Mouse (Mus musculus): ENCODE data around the gene Tpst1. TPM values are rescaled to one million over a fixed set of nuclear protein-coding genes. Genes with fewer than 3 reads are reported as not detected.
"Not testable (repeated sequence)": the region's sequence is repeated elsewhere in the genome, so short reads cannot be mapped to it uniquely, and the experiment has no call there.

Tpst1 gene
- polyA plus RNA-seq (2016; fragmentation: Nextera tagmentation; extraction: Ambion mirVana), result 77.2 and 83.6 TPM in 2 replicates

DNA sequence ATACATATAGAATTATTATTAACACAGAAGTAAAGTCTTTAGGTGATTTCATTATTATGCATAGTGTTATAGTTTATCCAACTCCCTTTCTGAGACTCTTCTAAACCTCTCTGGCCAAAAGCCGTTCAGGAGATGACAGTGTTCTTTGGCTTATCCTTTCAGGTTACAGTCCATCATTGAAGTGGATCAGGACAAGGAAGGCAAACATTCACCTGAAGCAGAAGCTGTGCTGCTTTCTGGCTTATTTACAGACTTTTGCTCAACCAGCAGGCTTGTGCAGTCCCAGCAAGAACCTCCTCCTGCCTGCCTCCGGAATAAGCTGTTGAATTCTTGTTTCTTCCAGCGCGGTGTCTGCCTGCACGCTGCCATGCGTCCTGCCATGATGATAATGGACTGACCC is at the start of gene Tpst1:
Tpst1 (plus strand) TSS at position 301 of the 400 bp plus-strand sequence.
- Histone ChIP-seq H3K27me3 (no peaks in the 10 kb centered on the region), H3K4me1 (no peaks in the 10 kb centered on the region), H3K36me3 (no peaks in the 10 kb centered on the region), H3K4me3 (no peak within 1 kb of the TSS), H3K9me3 (no peaks in the 10 kb centered on the region), H3K4me2 (replicated peaks) (no peak within 1 kb of the TSS), H3K9ac (no peak within 1 kb of the TSS), H3K27ac (no peak within 1 kb of the TSS)
- no peak for ATAC-seq (ENCODE audit: insufficient number of reproducible peaks, insufficient read depth, low FRiP score, low TSS enrichment)
- WGBS, result 91% methylated on average over 6 of the region's 6 CpGs

DNA sequence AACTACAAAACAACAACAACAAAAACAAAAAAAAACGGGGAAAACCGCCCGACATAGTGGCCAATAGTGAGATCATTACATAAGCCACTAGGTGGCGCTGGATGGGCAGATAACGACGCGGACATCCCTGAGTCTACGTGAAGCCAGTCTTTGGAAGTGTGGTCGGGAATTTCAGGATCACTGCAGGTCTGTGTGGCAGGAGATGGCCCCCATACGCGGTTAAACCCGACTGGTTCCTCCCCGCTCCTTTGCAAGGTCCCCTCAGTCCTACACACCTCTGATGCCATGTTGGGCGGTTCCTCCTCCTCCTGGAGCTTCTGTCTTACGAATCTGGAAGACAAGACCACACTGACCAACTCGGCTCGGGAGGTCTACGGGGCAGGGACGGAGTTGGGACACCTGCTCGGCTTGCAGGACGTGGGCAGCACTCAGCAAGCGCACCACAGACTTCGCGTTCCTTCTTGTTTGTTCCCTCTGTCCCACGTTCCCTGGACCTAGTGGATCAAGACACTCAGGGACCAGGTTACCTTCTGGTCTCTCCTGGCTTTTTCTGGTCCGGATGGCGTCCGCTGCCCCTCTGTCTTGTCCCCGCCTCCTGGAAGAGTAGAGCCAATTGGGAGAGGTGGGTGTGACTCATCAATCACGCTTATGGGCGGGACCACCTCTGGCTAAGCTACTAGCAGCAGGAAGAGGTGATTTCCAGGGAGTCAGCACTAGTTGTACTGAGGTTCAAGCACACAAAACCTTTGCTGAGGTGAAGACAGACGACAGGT is 49.2 kb upstream of the Tpst1 start:
- H3K27me3 ChIP-seq, result no peaks in the 10 kb centered on the region
- H3K9me3 ChIP-seq, result no peaks in the 10 kb centered on the region
- peak overlapping the region; percentile 58 for H3K4me3 ChIP-seq
- peak overlapping the region; percentile 63 for H3K27ac ChIP-seq
- H3K9ac ChIP-seq, result peak overlapping the region; percentile 60
- H3K4me1 ChIP-seq, result peaks cover 7% of the 10 kb centered on the region; the same call in 1 of the 2 replicates
- peak overlapping the region; percentile 86 for H3K4me2 ChIP-seq (replicated peaks)
- H3K36me3 ChIP-seq, result no peaks in the 10 kb centered on the region
- under 1% methylated on average over 32 of the region's 32 CpGs for WGBS
- ATAC-seq (ENCODE audit: insufficient number of reproducible peaks, insufficient read depth, low FRiP score, low TSS enrichment), result peak; percentile 81

DNA sequence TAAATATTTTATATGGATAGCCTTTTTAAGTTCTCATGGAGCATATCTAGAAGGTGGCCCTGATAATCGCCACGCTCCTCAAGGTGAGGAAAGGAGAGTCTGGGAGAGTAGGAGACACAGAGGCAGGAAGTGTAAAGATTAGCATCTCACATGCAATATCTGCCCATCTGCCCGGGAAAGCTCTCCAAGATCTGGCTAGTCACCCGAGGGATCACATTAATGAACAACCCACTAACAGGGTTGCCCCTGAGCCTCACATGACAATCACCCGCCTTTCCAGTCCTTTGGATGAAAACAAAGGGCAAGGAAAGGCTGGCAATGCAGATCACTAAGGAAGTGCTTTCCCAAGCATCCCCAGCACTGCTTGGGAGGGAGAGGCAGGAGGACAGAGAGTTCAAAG is 46.0 kb upstream of the Tpst1 start:
- H3K27me3 ChIP-seq, result no peaks in the 10 kb centered on the region
- no peak overlapping the region for H3K4me3 ChIP-seq
- H3K4me2 ChIP-seq (replicated peaks), result no peak overlapping the region
- H3K27ac ChIP-seq, result no peak overlapping the region
- H3K36me3 ChIP-seq, result no peaks in the 10 kb centered on the region
- WGBS, result 73% methylated on average over 5 of the region's 5 CpGs
- H3K9me3 ChIP-seq, result no peaks in the 10 kb centered on the region
- no peak for ATAC-seq (ENCODE audit: insufficient number of reproducible peaks, insufficient read depth, low FRiP score, low TSS enrichment)
- H3K4me1 ChIP-seq, result 0 out of 2 replicates have a peak, but pooled peaks cover 6% of the 10 kb centered on the region
- no peak overlapping the region for H3K9ac ChIP-seq

DNA sequence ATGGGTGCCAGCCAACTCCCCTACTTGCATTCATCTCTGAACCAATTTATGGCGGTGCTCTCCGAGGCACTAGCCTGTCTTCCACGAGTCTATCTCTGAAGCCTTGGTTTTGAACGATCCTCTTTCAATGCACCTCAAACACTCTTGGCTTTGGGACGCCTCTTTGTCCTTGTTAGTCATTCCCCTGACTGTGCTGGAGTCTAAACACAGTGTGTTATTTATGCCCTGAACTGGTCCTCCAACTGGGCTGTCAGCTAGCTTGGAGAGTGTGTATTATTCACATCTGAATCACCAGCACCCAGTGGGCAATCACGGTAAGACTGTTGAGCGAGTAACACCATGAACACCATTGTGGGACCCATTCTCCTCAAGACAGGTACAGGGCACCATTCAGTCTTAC is 45.4 kb upstream of the Tpst1 start:
- Histone ChIP-seq H3K9me3 (no peaks in the 10 kb centered on the region), H3K4me2 (replicated peaks) (no peak overlapping the region), H3K27ac (no peak overlapping the region), H3K4me3 (no peak overlapping the region), H3K9ac (no peak overlapping the region), H3K4me1 (0 out of 2 replicates have a peak, but pooled peaks cover 6% of the 10 kb centered on the region), H3K36me3 (no peaks in the 10 kb centered on the region), H3K27me3 (no peaks in the 10 kb centered on the region)
- 89% methylated on average over 7 of the region's 7 CpGs for WGBS
- ATAC-seq (ENCODE audit: insufficient number of reproducible peaks, insufficient read depth, low FRiP score, low TSS enrichment), result no peak

DNA sequence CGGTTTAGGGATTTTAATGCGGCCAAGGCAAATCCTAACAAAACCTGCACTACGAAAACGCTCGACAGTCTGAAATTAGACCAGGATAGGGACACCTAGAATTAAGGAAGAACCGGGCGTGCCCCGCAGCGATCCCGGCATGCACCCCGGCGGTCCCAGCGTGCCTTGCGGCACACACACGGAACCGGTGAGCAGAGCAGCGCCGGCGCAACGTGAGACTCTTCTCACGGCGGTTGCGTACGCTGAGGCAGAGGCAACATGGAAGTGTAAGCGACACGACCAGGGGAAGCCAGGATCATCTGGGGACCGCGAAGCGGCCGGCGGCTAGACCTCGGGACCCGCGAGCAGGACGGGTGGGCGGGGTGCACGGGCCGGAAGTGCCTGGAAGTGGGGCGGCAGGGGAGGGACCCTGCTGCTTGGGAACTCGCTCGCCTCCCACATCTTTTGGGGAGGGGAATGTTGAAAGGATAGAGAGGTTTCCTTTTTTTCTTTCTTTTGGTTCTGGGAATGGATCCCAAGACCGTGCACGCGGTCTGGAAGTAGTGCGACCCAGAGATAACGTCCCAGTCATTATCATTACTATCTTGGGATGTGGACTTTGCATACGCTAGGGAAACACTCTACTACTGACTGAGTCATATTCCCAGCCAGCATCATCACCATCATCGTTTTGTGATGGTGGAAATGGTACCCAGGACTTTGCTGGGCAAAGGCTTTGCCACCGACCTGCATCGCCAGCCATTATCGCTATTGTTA is 43.8 kb upstream of the Tpst1 start, which contains the start of the genes Asl and Crcp:
Asl (minus strand) TSS at position 106 of the 756 bp plus-strand sequence.
Crcp (plus strand) TSS at position 149 of the 756 bp plus-strand sequence.
- Histone ChIP-seq H3K4me2 (replicated peaks) (peak within 1 kb of the TSS; percentile 55), H3K4me3 (peak within 1 kb of the TSS; percentile 67), H3K27me3 (no peaks in the 10 kb centered on the region), H3K4me1 (0 out of 2 replicates have a peak, but pooled peaks cover 6% of the 10 kb centered on the region), H3K9ac (peak within 1 kb of the TSS; percentile 65), H3K36me3 (no peaks in the 10 kb centered on the region), H3K9me3 (no peaks in the 10 kb centered on the region), H3K27ac (peak within 1 kb of the TSS; percentile 93)
- ATAC-seq (ENCODE audit: insufficient number of reproducible peaks, insufficient read depth, low FRiP score, low TSS enrichment), result peak; percentile 81
- 1% methylated on average over 51 of the region's 51 CpGs for WGBS

DNA sequence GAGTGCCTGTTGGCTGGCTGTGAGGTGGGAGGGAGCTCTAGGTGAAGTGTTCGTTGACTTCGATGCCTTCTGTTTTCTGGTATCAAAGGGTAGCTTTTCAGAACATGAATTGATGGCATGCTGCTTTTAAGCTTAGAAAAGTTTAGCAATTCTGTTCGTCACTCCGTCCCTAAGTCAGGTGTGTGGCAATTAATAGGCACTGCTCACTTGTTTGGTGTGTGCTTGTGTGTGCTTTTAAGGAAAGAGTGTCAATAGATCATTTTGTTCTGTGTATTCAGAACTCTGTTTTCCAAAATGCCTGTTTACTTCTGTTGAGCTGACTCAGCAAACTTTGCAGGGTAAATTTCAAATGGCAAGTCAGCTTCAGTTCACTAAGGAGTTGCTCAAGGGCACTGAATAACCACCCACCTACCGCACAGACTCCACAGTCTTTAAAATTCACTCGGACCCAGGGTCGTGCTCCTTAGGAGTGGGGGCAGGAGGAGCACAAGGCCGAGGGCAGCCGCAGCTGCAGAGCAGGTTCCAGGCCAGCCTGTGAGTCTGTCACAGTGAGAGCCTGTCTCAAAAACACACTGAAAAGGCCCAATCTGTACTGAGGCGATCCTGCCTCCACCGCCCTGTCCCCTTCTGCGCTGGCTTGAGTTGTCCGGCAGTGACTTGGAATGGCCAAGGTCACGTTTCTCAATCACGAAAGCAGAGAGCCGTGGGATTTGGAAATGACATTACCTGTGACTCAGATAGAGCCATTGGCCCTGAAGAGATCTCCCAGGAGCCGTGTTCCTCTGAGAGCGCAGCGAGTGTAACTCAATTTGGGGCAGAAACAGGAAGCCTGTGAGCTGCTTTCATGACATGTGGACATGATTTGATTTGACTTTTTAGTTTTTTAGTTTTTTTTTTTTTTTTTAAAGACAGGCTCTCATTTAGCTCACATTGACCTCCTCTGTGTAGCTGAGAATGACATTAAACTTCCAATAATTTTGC is 41.4 kb upstream of the Tpst1 start:
- Histone ChIP-seq H3K27me3 (no peaks in the 10 kb centered on the region), H3K4me3 (no peak overlapping the region), H3K4me2 (replicated peaks) (no peak overlapping the region), H3K9me3 (no peaks in the 10 kb centered on the region), H3K9ac (no peak overlapping the region), H3K27ac (no peak overlapping the region), H3K4me1 (0 out of 2 replicates have a peak, but pooled peaks cover 6% of the 10 kb centered on the region), H3K36me3 (0 out of 2 replicates have a peak, but pooled peaks cover 7% of the 10 kb centered on the region)
- 90% methylated on average over 19 of the region's 19 CpGs for WGBS
- ATAC-seq (ENCODE audit: insufficient number of reproducible peaks, insufficient read depth, low FRiP score, low TSS enrichment), result no peak

DNA sequence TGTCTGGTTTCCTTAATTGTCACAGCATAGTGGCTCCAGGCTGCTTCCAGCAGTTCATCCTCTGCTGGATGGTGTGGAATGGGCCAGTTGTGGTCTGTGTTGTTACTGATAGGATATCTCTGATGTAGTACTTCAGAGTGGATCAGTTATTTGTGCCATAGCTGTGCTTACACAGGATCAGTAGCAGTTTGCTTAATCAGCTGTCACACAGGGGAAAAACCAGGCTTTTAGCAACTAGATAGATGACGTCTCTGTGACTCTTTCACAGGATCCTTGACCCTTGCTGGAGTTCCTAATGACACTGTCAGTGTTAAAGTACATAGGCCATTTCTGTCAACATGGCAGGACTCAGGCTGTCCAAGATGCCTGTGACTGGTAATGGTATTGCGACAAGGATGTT is 39.3 kb upstream of the Tpst1 start:
- no peaks in the 10 kb centered on the region for H3K9me3 ChIP-seq
- WGBS, result 79% methylated on average over 2 of the region's 2 CpGs
- ATAC-seq (ENCODE audit: insufficient number of reproducible peaks, insufficient read depth, low FRiP score, low TSS enrichment), result no peak
- no peaks in the 10 kb centered on the region for H3K27me3 ChIP-seq
- peaks cover 11% of the 10 kb centered on the region for H3K36me3 ChIP-seq
- H3K9ac ChIP-seq, result no peak overlapping the region
- no peak overlapping the region for H3K4me3 ChIP-seq
- H3K4me1 ChIP-seq, result 0 out of 2 replicates have a peak, but pooled peaks cover 6% of the 10 kb centered on the region
- no peak overlapping the region for H3K27ac ChIP-seq
- no peak overlapping the region for H3K4me2 ChIP-seq (replicated peaks)

DNA sequence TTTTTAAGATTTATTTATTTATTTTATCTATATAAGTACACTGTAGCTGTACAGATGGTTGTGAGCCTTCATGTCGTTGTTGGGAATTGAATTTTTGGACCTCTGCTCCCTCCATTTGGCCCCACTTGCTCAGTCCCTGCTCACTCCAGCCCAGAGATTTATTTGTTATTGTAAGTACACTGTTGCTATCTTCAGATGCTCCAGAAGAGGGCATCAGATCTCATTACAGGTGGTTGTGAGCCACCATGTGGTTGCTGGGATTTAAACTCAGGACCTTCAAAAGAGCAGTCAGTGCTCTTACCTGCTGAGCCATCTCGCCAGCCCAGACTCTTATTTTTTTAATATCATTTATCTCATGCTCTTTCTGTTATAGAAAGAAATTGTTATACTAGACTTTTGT is 36.8 kb upstream of the Tpst1 start:
- WGBS, result 63% methylated on average over 2 of the region's 2 CpGs
- not testable (repeated sequence) for H3K9ac ChIP-seq; H3K4me3 ChIP-seq; H3K4me1 ChIP-seq; H3K9me3 ChIP-seq; ATAC-seq (ENCODE audit: insufficient number of reproducible peaks, insufficient read depth, low FRiP score, low TSS enrichment); H3K27me3 ChIP-seq; H3K27ac ChIP-seq; H3K4me2 ChIP-seq (replicated peaks)
- peaks cover 29% of the 10 kb centered on the region for H3K36me3 ChIP-seq

DNA sequence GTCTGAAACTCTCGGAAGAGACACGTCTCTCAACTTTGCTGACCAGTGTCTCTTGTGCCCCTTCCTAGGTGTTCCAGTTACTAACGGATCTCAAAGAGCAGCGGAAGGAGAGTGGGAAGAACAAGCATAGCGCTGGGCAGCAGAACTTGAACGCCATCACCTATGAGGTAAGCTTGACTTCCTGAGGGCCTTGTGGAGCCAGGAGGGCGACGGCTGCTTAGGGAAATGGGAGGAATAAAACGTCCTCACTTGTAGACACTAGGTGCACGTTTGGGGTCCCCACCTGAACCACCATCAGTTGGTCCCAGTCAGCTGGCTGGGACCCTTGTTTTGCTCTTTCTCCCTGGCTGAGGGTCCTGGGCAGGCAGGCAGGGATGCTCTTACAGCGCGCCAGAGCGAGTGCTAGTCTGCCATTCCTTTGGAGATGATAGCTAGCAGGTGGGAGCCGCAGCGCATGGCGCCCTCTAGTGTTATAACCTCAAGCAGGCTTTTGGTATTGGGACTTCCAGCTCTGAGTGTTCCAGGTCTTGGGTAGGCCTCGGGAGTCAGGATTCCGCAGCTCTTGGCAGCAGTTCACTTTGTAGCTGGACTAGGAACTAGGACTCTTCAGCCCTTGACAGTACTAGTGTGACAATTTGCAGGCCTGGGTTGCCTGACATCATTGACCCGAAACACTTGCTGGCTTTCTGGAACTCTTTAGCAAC is 35.2 kb upstream of the Tpst1 start:
- no peak overlapping the region for H3K9ac ChIP-seq
- ATAC-seq (ENCODE audit: insufficient number of reproducible peaks, insufficient read depth, low FRiP score, low TSS enrichment), result no peak
- 64% methylated on average over 19 of the region's 19 CpGs for WGBS

DNA sequence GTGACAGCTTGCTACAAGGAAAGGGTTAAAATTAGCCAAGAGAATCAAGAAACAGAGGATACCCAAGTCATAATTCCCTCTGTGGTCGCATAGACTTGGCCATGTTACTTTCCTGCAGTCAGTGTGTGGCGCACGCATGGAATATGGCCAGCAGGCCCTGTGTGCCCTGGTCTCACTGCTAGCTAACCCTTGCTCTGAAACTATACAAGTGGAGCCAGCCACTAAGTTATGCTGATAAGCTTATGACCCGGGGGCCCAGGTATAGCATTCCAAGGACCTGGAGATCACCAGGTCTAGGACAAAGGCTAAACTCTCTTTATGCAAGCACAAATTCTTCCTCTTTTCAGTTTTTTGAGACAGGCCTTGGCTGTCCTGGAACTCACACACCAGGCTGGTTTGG is 32.3 kb upstream of the Tpst1 start:
- no peak overlapping the region for H3K9ac ChIP-seq
- no peaks in the 10 kb centered on the region for H3K9me3 ChIP-seq
- H3K27ac ChIP-seq, result no peak overlapping the region
- H3K36me3 ChIP-seq, result peaks cover 53% of the 10 kb centered on the region
- no peak for ATAC-seq (ENCODE audit: insufficient number of reproducible peaks, insufficient read depth, low FRiP score, low TSS enrichment)
- no peak overlapping the region for H3K4me2 ChIP-seq (replicated peaks)
- no peaks in the 10 kb centered on the region for H3K27me3 ChIP-seq
- 90% methylated on average over 4 of the region's 4 CpGs for WGBS
- H3K4me3 ChIP-seq, result no peak overlapping the region
- no peaks in the 10 kb centered on the region for H3K4me1 ChIP-seq

More for the DNA sequence above, 35.2 kb upstream of the Tpst1 start:
- Histone ChIP-seq H3K4me2 (replicated peaks) (no peak overlapping the region), H3K9me3 (no peaks in the 10 kb centered on the region), H3K27me3 (no peaks in the 10 kb centered on the region), H3K27ac (no peak overlapping the region), H3K4me3 (no peak overlapping the region), H3K4me1 (no peaks in the 10 kb centered on the region), H3K36me3 (peaks cover 39% of the 10 kb centered on the region)
